Mouse (Mus musculus) kidney, adult 2 months (tissue): ENCODE data around the gene Myh11.

Experiments
- CTCF ChIP-seq: fragments of 200-500 bp; conservative IDR thresholded peaks from 2 replicates; pipeline ENCODE4 v1.5.1; 2011; ENCODE audit warnings: low read depth, mild to moderate bottlenecking, control low read depth, low read length, moderate library complexity, mixed read lengths; ENCODE audit not compliant: insufficient read depth, insufficient read length
- POLR2A ChIP-seq: fragments of 200-500 bp; IDR thresholded peaks from one replicate; pipeline ENCODE4 v1.6.1; 2011; ENCODE audit warnings: low read depth, low read length, control low read depth

GRCm38 (mm10) chr16:14162988-14163416, 128.2 kb downstream of the Myh11 start, which contains the start of the genes Nde1 and Marf1:
- no peak for TF ChIP-seq CTCF
- TF ChIP-seq POLR2A, result peak; percentile 80
